Mouse (Mus musculus): ENCODE data around the gene Hist1h2bm.
A peak's percentile ranks its signal among the peaks of the same experiment; 100 is the strongest.
"Not testable (repeated sequence)": the region's sequence is repeated elsewhere in the genome, so short reads cannot be mapped to it uniquely, and the experiment has no call there.

Hist1h2bm gene

DNA sequence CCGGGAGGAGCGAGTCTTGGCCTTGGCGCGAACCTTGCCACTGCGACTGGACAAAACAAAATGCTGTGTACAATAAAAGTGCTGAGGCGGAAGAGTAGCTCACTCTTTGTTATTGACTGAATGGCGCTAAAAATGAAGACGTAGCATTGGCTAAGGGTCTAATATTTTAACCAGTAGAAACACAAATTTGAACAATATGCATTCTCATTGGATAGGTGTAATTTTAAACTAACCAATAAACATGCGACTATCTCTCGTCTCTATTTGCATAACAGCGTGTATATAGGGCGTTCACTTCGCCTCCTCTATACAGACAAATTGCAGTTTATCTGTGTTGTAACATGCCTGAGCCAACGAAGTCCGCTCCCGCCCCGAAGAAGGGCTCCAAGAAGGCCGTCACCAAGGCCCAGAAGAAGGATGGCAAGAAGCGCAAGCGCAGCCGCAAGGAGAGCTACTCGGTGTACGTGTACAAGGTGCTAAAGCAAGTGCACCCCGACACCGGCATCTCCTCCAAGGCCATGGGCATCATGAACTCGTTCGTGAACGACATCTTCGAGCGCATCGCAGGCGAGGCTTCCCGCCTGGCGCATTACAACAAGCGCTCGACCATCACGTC is at the start of gene Hist1h2bm:
Gene Hist1h2bm, plus strand, starts transcription at position 288 of the 616 bp plus-strand sequence.
- DNase-seq (ENCODE audit: low spot score in 2 of 2) = peak in 1 of 2 experiments; percentile 54

DNA sequence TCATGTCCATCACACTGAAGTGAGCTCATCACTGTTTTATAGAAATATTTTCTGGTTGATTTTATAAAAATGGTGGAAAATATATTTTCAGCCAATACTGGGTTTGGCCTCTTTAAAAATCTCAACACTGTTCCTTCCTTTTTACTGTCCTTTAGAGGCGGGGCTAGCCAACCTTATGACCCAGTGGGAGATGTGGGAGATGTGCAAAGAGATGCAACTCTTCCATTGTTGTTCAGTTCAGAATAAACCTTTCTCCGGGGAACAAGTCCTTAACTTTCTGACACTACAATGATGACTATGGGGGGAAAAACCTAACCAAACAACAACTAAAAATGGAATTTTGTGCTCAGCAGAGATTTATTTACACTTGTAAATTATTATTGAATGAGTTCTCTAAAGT is 44.5 kb upstream of the Hist1h2bm start, which contains the start of gene Olfr1360:
Gene Olfr1360, minus strand, starts transcription at position 101 of the 400 bp plus-strand sequence.
- no peak for DNase-seq (ENCODE audit: low spot score in 2 of 2)

DNA sequence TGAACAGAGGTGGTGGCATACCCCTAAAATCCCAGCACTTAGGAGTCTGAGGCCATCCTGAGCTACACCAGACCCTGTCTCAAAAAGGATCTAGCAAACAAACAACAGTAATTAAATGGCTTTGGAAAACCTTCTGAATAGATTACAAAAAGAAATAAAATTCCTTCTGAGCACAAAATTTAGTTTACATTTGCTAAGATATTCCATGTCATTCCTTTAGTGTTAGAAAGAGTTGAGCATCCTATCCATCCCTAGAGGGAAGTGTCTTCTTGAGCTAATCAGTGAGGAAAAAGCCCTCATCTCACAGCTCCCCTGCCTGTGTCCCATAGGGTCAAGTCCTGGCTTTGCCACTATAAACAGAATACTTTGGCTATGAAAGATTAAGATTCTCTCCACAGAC is 24.0 kb upstream of the Hist1h2bm start, which contains the start of gene Olfr1359:
Gene Olfr1359, plus strand, starts transcription at position 301 of the 400 bp plus-strand sequence.
- DNase-seq (ENCODE audit: low spot score in 2 of 2) = no peak

DNA sequence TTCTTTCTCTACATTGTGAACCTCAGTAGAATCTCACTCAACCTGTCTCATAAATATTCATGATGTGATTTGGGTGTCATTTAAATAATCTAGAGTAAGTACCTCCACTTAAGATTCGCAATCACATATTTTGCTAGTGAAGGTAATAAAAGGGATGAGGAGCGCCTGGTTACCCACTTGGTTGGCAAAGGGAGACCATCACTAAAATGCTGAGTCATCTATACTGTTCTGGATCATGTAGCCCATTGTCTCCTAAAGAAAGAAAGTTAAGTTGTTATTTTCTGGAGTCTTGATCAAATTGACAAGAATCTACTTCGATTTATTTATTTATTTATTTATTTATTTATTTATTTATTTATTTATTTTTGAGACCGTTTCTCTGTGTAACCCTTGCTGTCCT is 15.2 kb upstream of the Hist1h2bm start:
- no peak for DNase-seq (ENCODE audit: low spot score in 2 of 2)

DNA sequence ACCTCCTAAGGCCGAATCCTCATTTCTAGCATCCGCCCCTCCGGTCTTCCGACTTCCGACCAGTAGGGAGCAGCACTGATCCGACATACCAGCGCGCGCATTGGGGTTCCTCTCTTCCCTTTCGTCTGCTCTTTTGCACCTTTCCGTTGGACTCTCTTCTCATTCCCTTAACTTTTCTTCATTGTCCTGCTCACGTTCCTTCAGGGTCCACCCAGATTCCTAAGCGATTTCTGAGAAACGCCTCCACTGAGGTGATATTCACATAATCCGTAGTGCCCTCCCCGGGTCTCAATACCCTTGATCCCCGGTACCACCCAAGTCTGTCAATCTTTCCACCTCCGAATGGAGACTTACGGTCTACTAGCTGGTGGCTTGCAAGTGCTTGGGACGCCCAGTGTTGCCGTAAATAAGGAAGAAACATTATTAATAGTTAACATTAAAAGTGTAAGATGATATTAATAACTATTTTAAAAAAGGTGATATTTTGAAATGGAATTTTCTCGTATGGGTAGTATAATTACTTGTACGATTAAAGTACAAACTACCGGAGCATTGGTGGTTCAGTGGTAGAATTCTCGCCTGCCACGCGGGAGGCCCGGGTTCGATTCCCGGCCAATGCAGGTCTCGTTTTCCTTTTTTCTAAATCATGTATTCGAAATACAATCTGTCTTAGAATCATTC is 11.7 kb upstream of the Hist1h2bm start:
- peak; percentile 79 to 91 for DNase-seq (ENCODE audit: low spot score in 2 of 2)

DNA sequence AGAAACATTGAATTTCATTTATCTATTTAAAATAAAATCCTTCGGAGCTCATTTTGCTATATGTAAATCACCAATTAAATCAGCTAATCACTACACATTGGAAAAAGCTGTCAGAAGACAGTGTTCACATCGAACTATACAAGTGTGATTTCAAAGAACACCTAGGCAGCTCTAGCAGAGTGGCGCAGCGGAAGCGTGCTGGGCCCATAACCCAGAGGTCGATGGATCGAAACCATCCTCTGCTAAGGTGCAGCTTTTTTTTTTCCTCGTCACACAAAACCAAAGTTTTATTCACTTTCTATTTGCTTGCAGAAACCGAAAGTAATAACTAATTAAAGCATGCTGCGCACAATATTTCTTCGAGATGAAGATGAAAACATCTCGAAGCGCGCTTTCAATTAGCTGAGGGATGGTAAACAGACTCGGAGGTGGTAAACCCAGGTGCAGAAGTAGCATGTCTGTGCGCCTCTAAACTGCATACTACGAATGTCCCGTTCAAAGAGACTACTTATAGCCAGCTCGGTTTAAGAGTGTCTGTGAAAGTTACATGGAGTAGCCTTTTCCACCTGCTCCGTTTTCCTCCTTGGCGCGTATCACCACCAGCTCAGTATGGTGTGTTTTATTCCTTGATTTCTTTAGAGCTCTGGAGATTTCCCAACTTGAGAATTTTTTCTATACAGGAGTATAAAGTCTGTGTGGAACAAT is 10.9 kb upstream of the Hist1h2bm start:
- DNase-seq (ENCODE audit: low spot score in 2 of 2) = peak; percentile 59 to 68

DNA sequence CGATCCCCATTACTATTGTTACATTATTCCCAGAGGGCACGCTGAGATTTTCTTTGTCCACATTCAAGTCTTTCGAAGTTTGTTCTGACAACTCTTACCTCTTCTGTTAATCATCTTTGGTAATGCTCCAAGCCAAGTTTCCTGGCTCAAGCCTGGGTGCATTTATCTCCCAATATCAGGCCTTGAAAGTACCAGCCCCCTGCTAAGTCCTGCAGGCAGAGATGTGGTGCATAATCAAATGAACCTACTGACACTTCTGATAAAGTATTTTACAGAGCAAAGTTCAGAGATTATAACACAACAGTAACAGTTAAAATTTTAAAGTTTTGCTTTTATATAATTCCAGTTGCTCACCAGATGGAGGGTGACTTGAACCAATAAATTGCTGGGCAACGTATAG is 10.1 kb upstream of the Hist1h2bm start:
- no peak for DNase-seq (ENCODE audit: low spot score in 2 of 2)

DNA sequence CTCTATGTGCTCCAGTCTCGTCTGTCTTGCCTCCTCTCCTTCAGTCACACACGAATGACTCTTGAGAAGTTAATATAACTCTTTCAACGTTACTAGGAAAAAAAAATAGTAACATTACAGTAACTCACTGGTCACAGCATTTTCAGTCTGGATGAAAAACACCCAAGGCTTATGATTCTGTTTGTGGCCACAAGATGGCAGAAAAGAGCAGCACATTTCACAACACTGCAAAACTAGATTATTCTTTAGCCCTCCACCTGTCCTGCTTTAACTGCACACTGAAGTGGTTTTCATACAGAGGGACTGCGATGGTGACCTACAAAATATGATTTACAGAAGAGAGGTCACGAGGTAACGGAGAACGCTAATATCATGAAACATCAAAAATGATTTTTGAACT is 7.1 kb upstream of the Hist1h2bm start:
- DNase-seq (ENCODE audit: low spot score in 2 of 2) = no peak

DNA sequence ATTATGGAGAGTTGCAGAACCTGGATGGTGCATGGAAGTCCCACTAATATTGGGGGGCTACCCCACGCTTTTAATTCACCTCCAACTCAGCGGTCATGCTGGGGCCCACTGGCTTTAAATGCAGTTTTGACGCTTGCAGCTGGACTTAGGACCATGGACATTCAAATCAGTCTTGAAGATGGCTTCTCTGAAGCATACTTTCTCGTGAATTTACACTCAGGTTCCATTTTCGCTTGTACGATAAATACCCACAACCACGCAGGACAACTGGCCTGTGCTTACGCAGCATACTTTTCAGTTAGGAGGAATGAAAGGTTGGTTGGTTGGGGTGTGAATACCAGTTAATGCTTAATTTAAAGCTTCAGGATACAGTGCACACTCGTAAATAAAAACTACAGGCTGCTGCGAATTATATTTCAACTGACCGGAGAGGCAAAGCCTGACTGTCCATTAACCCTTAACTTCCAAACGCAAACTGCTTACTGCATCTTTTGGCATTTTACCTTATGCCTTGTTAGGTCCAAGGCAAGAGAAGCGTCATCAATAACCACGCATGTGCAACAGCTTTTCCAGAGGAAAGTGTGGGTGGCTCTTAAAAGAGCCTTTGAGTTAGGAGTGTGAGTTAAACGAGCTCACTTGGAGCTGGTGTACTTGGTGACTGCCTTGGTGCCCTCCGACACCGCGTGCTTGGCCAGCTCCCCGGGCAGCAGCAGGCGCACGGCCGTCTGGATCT is 6.5 kb upstream of the Hist1h2bm start:
- no peak for DNase-seq (ENCODE audit: low spot score in 2 of 2)

DNA sequence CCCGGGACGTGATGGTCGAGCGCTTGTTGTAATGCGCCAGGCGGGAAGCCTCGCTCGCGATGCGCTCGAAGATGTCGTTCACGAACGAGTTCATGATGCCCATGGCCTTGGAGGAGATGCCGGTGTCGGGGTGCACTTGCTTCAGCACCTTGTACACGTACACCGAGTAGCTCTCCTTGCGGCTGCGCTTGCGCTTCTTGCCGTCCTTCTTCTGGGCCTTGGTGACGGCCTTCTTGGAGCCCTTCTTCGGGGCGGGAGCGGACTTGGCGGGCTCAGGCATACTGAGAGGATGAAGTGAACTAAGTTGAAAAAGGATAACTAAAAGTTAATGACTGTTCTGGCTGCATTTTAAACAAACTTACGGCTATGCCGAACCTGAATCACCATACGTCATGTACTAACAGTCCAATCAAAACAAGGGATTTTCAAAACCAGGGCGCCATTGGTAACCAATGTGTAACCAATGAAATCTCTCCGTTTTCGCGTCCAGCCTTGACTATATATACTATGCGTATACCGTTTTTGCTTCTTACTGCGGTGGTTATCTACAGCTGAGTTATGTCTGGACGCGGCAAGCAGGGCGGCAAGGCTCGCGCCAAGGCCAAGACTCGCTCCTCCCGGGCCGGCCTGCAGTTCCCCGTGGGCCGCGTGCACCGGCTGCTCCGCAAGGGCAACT is 5.8 kb upstream of the Hist1h2bm start, which contains the start of the genes Hist1h2bl and Hist1h2ai:
Gene Hist1h2bl, minus strand, starts transcription at position 280 of the 676 bp plus-strand sequence.
Gene Hist1h2ai, plus strand, starts transcription at position 559 of the 676 bp plus-strand sequence.
- peak; percentile 65 to 69 for DNase-seq (ENCODE audit: low spot score in 2 of 2)

DNA sequence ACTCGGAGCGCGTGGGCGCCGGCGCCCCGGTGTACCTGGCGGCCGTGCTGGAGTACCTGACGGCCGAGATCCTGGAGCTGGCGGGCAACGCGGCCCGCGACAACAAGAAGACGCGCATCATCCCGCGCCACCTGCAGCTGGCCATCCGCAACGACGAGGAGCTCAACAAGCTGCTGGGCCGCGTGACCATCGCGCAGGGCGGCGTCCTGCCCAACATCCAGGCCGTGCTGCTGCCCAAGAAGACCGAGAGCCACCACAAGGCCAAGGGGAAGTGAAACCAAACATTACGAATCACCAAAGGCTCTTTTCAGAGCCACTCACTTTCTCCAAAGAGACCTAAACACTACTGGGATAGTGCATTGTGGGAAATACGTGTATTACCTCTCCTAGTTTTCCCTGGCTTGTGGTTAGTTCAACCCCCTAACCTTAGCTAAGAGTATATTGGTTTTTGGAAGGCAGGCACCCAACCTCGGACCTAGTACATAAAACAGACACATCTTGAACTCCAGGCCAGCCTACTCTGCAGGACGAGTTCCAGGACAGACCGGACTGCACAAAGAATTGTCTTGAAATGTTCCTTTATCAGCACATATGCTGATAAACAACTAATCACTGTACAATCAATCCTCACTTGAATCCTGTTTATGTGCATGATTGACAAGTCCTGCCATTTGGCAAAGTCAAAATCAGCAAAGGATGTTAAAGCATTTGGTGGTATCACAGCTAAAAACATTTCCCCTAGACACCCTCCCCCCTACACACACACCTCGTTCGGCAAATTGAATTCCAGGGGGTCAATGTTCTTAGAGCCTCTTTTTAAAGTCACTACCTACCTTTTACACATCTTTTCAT is 5.1 kb upstream of the Hist1h2bm start:
- not testable (repeated sequence) for DNase-seq (ENCODE audit: low spot score in 2 of 2)

DNA sequence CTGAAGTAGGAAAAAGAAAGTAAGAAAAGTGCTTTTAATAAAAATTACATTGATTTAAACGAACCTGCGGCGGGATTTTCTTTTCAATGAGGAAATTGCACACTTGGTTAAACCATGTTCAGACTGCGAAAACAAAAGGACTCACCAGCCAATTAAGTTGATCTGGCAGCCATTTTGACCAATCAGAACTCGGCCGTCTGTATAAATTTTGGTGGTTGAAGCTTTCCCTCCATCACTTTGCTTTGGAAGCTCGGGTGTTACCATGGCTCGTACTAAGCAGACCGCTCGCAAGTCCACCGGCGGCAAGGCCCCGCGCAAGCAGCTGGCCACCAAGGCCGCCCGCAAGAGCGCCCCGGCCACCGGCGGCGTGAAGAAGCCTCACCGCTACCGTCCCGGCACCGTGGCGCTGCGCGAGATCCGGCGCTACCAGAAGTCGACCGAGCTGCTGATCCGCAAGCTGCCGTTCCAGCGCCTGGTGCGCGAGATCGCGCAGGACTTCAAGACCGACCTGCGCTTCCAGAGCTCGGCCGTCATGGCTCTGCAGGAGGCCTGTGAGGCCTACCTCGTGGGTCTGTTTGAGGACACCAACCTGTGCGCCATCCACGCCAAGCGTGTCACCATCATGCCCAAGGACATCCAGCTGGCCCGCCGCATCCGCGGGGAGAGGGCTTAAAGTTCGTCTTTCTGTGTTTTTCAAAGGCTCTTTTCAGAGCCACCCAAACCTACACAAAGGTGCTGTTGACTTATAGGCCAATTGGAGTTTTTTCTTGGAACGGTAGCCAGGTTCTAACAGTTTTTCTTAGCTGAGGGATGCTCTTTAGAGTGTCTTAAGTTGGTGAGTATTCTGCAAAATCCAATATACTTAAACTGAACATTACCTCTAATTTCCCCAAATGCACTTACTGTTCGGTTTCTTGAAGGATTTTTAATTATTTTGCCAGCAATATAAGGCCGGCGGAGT is 4.2 kb upstream of the Hist1h2bm start, which contains the start of gene Hist1h3h:
Gene Hist1h3h, plus strand, starts transcription at position 263 of the 961 bp plus-strand sequence.
- peak; percentile 72 to 77 for DNase-seq (ENCODE audit: low spot score in 2 of 2)

DNA sequence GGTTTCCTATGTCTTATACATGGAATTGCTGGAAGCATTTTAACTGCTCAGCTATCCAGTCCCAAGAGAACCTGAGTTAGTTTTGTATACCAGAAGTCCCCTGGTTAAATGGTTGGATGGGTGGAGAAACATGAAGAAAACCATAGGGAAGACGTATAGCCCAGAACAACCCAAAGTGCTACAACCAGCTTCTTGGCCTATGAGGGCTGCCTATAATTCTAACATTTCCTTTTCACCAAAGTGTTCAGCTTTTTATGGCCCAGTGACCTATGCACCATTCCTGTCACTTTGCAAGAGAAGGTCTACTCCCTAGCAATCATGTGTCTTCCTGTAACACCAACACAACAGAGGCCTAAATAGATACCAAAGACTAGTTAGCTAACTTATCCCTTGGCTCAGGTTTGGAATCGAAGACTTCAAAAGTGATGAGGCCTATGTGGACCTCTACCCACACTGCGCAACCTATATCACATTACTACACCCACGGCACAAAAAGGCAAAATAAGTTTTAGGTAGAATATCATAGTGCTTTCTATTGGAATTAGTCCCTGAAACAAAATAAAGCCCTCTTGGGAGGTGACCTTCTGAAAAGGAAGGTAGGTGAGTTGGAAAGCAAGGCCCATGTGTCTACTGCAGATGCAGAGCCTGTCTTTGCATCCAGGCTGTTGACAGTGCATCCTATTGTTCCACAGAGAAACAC is 3.3 kb upstream of the Hist1h2bm start:
- DNase-seq (ENCODE audit: low spot score in 2 of 2) = no peak

DNA sequence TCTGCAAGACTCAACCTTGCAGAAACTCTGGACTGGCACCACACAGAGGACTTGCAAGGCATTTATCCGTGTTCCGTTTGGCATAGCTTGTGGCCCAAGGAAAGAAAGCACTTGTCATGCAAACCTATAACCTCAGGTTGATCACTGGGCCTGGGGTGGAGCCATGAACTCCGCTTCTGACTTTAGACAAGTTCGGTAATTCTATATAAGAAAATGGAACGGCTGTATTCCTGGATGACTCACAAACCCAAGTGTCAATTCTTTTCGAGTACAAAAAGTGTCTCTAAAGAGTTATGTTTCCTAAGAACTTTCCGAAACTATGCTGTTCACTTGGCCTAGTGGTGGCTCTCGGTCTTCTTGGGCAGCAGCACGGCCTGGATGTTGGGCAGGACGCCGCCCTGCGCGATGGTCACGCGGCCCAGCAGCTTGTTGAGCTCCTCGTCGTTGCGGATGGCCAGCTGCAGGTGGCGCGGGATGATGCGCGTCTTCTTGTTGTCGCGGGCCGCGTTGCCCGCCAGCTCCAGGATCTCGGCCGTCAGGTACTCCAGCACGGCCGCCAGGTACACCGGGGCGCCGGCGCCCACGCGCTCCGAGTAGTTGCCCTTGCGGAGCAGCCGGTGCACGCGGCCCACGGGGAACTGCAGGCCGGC is 612 bp upstream of the Hist1h2bm start:
- not testable (repeated sequence) for DNase-seq (ENCODE audit: low spot score in 2 of 2)

DNA sequence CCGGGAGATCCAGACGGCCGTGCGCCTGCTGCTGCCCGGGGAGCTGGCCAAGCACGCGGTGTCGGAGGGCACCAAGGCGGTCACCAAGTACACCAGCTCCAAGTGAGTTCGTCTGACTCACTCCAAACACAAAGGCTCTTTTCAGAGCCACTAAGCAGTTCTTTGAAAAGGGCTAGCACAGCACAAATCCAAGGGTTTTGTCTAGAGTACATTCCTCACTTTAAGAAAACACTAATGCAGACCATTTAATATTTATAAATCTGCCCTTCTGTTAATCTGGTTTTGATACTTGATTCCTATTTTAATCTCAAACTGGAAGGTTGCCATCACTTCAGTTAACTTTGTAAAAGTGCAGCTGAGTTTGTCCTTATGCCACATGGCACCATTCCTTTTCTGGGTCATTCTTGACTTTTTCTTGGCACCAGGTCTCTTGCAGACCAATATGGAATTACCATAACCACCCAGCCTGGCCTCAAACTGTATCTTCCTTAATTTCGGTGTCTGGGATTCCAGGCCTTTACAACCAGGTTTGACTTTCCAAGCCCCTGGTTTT is 605 bp downstream of the Hist1h2bm start:
- no peak for DNase-seq (ENCODE audit: low spot score in 2 of 2)

DNA sequence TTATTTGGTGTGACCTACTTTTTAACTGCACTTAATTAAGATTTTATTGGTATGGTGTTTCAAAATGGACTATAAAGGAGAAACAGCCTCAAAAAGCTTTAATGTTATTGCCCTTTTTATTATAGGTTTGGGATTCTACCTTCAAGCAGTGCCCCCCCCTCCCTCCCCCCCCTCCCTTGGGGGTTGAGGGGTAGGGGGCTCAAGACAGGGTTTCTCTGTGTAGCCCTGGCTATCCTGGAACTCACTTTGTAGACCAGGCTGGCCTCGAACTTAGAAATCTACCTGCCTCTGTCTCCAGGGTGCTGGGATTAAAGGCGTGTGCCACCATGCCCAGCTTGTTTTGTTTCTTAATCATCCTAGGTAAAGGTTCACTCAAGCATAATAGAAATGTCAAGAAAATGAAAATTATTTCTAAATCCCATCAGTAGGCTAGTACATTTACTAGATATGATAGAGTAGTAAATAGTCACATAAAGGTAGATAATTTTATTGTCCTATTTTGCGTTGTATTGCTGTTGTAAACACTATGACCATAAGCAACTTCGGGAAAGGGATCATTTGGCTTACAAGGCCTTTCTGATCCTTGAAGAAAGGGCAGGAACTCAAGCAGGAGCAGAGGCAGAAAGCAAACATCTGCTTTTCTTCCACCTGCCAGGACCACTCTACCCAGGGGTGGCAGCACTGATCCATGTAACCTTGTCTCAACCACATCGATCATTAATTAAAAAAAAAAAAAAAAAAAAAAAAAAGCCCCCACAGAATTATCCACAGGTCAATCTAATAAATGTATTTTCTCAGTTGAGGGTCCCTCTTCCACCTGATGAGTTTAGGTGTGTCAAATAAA is 1.4 kb downstream of the Hist1h2bm start:
- DNase-seq (ENCODE audit: low spot score in 2 of 2) = no peak
